Mouse (Mus musculus) spleen, postnatal 36 days (tissue): ENCODE results near the gene Tmem198.

Source experiments
- DNase-seq, 2 experiments: peaks; one replicate each; pipeline ENCODE4 v3.0.0; 2022; ENCODE audit warnings: low spot score in 2 of 2, mixed read lengths in 1 of 2

Gene Tmem198

DNA sequence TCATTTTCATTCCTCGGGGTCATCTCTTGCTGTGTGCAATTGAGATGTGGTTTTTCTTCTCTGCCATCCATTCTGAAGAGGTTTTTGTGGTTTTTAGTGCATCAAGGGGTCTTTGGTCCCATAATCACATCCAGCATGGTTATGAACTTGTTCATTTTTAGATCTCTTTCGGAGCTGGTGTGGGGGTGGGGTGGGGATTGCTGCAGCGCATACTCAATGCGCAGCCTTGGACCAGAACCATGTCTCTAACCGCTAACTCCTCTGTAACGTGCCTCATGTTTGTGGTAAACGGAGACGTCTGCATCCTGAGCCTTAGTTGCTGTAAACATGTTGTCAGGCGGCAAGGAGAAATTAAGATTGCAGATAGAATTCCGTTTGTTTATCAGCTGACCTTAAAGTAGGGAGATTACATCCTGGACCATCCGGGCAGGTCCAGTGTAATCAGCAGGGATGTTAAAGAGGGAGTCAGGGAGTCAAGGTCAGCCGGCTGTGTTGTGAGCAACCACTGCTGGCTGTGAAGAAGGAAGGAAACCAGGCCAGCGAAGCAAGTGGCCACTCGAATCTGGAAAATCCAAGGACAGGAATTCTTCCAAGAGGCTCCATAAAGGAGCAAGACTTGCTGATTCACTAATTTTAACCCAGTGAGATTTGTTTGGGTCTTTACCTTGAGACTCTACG, 37.5 kb downstream of the Tmem198 start:
- no peak for DNase-seq

DNA sequence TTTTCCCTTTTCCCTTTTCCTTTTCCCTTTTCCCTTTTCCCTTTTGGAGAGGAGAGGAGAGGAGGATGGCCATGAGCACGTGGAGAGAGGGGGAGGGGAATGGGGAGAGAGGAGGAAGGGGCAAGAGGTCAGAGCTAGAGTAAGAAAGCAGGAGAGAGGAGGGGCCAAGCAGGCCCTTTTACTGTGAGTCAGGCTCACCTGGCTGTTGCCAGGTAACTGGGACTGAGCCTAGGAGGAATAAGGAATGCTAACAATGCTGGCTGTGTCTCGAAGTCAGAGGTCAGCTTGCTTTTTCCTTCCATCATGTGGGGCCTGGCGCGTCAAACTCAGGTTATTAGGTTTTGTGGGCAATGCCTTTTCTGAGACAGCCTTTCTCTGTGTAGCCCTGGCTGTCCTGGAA, 38.7 kb downstream of the Tmem198 start:
- DNase-seq = no peak

DNA sequence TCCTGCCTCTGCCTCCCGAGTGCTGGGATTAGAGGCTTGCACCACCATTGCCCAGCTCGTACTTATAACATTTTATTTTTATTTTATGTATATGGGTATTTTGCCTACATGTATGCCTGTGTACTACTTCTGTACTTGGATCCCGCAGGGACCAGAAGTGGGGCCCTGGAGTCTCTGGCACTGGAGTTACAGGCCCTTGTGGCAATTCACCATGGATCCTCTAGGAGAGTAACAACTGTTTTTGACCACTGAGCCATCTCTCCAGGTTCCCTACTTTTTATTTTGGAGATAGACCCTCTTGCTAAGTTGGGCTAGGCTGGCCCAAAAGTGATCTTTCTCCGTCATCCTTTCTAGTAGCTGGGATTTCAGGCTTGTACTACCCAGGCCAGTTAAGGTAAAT, 39.1 kb downstream of the Tmem198 start:
- DNase-seq = no peak

DNA sequence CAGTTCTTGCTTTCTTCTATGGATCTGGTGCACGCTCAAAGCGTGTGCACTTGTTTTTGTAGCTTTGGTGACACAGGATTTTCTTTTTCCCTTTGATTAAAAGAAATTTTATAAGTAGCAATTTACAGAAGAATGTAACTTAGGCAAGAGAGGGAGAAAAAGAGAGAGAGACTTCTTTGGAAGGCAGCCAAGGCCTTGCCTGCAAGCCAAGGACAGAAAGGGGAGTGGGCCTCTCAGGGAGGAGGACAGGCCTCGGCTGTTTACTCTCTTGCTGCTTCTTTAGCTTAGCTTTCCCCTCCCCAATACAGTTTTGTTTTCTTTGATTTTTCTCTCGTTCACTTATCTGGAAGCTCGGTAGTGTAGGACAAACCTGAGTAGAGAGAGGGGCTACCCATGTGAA, 40.2 kb downstream of the Tmem198 start:
- DNase-seq = no peak

DNA sequence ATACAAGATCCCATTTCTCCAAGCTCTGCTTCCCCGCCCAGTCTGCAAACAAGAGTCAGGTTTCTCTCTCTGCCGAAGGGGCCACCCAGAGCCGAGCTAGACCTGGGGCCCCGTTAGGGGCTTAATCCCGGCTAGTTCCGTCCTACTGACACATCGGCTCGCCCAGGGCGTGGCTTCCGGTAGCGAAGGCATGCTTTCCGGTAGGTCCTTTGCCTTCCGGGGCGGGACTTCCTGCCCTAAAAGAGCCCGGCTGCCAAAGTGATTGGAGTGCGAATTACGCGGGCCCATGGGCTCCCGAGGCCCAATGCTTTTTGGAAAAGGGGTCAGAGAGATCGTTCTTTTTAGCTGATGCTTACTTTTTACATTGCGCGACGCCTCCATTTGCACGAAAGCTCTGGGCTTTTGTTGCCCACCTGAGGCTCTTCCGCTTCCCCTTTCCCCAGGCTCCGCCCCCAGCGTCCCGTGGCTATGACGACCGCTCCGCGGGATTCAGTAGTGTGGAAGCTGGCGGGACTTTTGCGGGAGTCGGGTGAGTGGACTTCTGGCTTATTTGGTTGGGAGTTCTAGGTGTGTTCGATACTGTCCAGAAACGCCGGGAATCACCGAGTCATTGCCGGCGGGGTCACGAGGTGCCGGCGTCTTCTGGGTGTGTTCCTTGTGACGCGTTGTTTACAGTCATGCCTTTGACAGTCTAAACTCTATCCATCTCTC, 42.1 kb downstream of the Tmem198 start, which contains the start of gene Stk11ip:
Gene Stk11ip, plus strand, starts transcription at position 209 of the 711 bp plus-strand sequence.
- peak; percentile 89 to 93 for DNase-seq

DNA sequence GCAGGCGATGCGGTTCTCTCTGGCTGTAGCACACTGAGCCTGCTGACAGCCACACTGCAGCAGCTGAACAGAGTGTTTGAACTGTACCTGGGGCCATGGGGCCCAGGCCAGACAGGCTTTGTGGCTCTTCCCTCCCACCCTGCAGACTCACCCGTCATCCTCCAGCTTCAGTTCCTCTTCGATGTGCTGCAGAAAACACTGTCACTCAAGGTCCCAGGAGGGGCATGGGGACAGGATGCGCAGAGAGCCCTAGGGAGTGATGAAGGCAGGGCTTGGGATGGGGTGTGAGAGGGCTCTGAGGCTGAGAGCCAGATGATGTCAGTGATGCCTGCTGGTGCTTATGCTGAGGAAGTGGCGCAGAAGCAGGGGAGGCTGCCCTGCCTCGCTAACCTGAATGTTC, 45.3 kb downstream of the Tmem198 start:
- DNase-seq = peak; percentile 82 to 83

DNA sequence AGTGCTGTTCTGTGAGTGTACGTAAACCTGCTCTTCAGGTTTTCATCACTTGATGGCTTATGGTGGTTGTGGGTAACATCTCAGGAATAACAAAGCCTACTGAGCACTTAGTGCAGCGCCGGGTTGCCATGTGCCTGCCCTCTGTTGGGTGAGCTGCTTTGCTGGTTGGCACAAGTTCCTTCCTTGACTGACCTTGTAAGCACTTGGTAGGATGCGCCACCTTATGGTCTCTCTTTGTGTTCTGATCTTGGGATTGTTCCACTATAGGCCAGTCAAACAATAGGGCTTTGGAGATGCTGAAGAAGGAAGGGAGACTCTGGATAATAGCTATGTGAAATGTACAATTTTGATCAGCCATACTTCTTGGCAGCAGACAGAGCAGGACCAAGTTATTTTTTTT, 51.2 kb downstream of the Tmem198 start:
- DNase-seq = no peak

DNA sequence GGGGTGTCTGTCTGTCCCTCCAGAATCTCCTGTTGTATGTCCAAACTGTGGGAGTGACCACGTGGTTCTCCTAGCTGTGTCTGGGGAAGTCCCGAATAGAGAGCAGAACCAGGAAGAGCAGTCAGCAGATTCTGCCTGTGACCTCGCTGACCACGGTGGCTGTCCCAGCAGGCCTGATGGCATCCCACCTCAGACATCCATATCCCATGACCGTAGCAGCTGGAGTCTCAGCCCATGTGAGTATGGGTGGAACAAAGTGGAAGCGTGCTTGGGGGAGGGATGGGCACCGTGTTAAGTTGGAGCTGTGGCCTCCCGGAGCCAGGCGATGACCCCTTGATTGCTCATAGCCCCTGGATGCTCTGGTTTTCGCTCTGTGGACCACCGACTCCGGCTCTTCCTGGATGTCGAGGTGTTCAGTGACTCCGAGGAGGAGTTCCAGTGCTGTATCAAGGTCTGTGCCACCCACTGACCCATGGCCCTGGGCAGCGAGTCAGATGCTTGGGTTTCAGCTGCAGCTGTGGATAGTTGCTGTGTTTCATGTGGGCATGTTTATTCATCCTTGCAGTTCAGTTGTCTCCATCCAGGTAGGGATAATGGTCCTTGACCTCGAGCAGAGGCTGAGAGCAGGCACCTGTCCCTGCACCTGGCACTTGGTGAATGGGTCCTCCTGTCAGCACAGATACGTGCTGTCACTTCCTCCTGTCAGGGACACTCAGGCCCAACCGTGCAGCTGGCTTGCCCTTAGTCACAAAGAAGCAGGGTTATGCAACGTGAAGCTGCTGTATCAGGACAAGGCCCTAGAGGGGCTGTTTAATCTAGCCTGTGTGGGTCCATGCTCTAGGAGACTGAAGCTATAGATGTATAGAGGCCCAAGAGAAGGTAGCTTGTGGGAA, 53.2 kb downstream of the Tmem198 start:
- DNase-seq = no peak

DNA sequence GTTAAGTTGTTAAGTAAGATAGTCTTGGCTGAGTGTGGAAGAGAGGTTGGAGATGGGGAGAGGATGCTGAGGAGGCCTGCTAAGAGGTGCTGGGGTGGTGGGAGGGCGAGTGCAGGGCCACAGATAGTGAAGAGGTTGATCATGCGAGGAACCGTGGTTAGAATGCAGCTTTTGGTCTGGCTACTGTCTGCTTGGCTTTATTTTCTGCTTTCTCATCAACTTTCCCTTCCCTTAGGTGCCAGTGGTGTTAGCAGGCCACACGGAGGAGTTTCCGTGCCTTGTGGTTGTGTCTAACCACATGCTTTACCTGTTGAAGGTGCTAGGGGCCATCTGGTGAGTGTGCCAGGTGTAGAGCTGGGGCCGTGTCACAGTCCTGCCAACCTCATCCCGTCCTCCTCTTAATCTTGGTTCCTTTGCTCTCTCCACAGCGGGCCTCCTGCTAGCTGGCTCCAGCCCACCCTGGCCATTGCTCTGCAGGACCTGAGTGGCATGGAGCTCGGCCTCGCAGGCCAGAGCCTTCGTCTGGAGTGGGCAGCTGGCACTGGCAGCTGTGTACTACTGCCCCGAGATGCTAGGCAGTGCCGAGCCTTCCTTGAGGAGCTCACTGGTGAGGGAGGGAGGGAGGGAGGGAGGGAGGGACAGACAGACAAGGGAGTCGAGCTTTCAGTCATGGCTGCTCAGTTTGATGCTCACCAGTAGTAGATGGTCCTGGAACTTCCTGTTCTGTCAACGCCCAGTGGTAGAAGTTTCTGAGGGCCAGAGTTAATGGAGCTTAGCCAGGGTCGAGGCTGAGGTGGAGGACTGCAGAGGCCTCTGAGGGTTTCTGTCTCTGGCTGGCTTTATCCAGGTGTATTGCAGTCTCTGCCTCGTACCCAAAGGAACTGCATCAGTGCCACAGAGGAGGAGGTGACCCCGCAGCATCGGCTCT, 54.3 kb downstream of the Tmem198 start:
- no peak for DNase-seq
